Mouse (Mus musculus) intestine, embryonic 15.5 days (tissue): ENCODE measurements around the gene Rbm46. TPM values are rescaled to one million over a fixed set of nuclear protein-coding genes. Genes with fewer than 3 reads are reported as not detected.

Source experiments
- ATAC-seq: fragments of 200-750 bp; cut with Nextera tagmentation; 2 replicates; pipeline ENCODE4 v1.8.0; 2017; ENCODE audit warnings: moderate TSS enrichment, moderate library complexity
- H3K27ac ChIP-seq: fragments of 300-500 bp; sonication (generic); 2 replicates; pipeline ENCODE4 v1.5.1; 2015; ENCODE audit warnings: mild to moderate bottlenecking, inconsistent platforms
- H3K27me3 ChIP-seq: fragments of 300-500 bp; sonication (generic); replicated peaks from 2 replicates; pipeline ENCODE4 v1.6.1; 2015; ENCODE audit warnings: inconsistent platforms
- H3K36me3 ChIP-seq: fragments of 300-500 bp; sonication (generic); 2 replicates; pipeline ENCODE4 v1.6.1; 2015; ENCODE audit warnings: inconsistent platforms
- H3K4me1 ChIP-seq: fragments of 300-500 bp; sonication (generic); replicated peaks from 2 replicates; pipeline ENCODE4 v1.6.1; 2015; ENCODE audit warnings: inconsistent platforms
- H3K4me2 ChIP-seq: fragments of 300-500 bp; sonication (generic); replicated peaks from 2 replicates; pipeline ENCODE4 v1.6.1; 2015; ENCODE audit warnings: mild to moderate bottlenecking, inconsistent platforms
- H3K4me3 ChIP-seq: fragments of 300-500 bp; sonication (generic); replicated peaks from 2 replicates; pipeline ENCODE4 v1.5.1; 2015; ENCODE audit warnings: inconsistent platforms
- H3K9ac ChIP-seq: fragments of 300-500 bp; sonication (generic); 2 replicates; pipeline ENCODE4 v1.6.1; 2015; ENCODE audit warnings: inconsistent platforms
- H3K9me3 ChIP-seq: fragments of 300-500 bp; sonication (generic); 2 replicates; pipeline ENCODE4 v1.6.1; 2016; ENCODE audit warnings: inconsistent platforms
- WGBS: fragments of 180-500 bp; shearing (Covaris S2); methylation state at CpG from one replicate; pipeline ENCODE4 v1.1.7; 2015; 5-methylcytosine and 5-hydroxymethylcytosine counted together
- polyA plus RNA-seq: library from polyadenylated mRNA; unstranded; fragments of >200 nt; fragmentation: Nextera tagmentation; extraction: Ambion mirVana; gene quantifications from 2 replicates; pipeline ENCODE4 v1.2.1, GENCODE M21; 2015

Rbm46 gene
- polyA plus RNA-seq, result 5.2 and 5.9 TPM in 2 replicates

DNA sequence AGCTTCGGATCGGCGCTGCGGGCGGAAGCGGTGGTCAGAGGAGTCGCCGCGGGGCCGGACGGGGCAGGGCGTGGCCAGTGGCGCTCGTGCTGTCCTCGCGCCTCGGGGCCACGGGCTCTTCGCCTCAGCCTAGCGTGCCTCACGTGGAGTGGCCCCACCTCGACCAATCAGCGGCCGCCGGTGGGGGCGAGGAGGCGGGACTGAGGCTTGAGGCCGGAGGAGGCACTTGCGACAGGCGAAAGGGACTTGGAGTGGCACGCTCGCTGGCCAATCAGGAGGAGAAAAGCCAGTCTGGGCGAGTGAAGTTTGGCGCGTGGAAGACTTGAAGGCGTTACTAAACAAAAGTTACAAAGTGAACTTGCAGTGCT lies at the start of gene Rbm46:
TSS of gene Rbm46 (minus strand) at position 112 of the 368 bp plus-strand sequence.
- no peaks in the 10 kb centered on the region for H3K36me3 ChIP-seq
- peak; percentile 97 for ATAC-seq
- H3K9ac ChIP-seq, result no peak within 1 kb of the TSS
- H3K4me2 ChIP-seq, result peak within 1 kb of the TSS; percentile 78
- no peaks in the 10 kb centered on the region for H3K9me3 ChIP-seq
- H3K27ac ChIP-seq, result no peak within 1 kb of the TSS
- H3K4me1 ChIP-seq, result 0 out of 2 replicates have a peak, but pooled peaks cover 6% of the 10 kb centered on the region
- WGBS, result 17% methylated on average over 36 of the region's 36 CpGs
- peaks cover 9% of the 10 kb centered on the region; the same call in 1 of the 2 replicates for H3K27me3 ChIP-seq
- peak within 1 kb of the TSS; percentile 43 for H3K4me3 ChIP-seq

- WGBS, result 46% methylated on average over 1 of the region's 1 CpGs
- no peaks in the 10 kb centered on the region for H3K4me1 ChIP-seq
- no peak for ATAC-seq
Observed at GRCm38 (mm10) chr3:82915632-82916031, 39.3 kb upstream of the Rbm46 start.

GRCm38 (mm10) chr3:82908671-82909070 lies 32.4 kb upstream of the Rbm46 start:
- Histone ChIP-seq H3K27ac (no peak overlapping the region), H3K9me3 (no peaks in the 10 kb centered on the region), H3K36me3 (no peaks in the 10 kb centered on the region), H3K4me3 (no peak overlapping the region), H3K4me2 (no peak overlapping the region), H3K9ac (no peak overlapping the region), H3K27me3 (peaks cover 8% of the 10 kb centered on the region), H3K4me1 (peaks cover 6% of the 10 kb centered on the region)
- no peak for ATAC-seq
- WGBS, result 89% methylated on average over 2 of the region's 2 CpGs

More at GRCm38 (mm10) chr3:82915632-82916031, 39.3 kb upstream of the Rbm46 start:
- Histone ChIP-seq H3K4me3 (no peak overlapping the region), H3K9ac (no peak overlapping the region), H3K36me3 (no peaks in the 10 kb centered on the region), H3K4me2 (no peak overlapping the region), H3K9me3 (no peaks in the 10 kb centered on the region), H3K27ac (no peak overlapping the region), H3K27me3 (no peaks in the 10 kb centered on the region)

- peaks cover 12% of the 10 kb centered on the region for H3K4me1 ChIP-seq
- no peak overlapping the region for H3K27ac ChIP-seq
- peak; percentile 42 for ATAC-seq
- H3K9ac ChIP-seq, result peak overlapping the region; percentile 14; the same call in 1 of the 2 replicates
- 2% methylated on average over 31 of the region's 31 CpGs for WGBS
- peak overlapping the region; percentile 94 for H3K4me2 ChIP-seq
- H3K27me3 ChIP-seq, result peaks cover 9% of the 10 kb centered on the region
- no peaks in the 10 kb centered on the region for H3K9me3 ChIP-seq
- H3K4me3 ChIP-seq, result peak overlapping the region; percentile 47
- H3K36me3 ChIP-seq, result no peaks in the 10 kb centered on the region
Observed at GRCm38 (mm10) chr3:82904211-82904908, 28.1 kb upstream of the Rbm46 start.

- ATAC-seq, result peak; percentile 92
- Histone ChIP-seq H3K27me3 (peaks cover 9% of the 10 kb centered on the region), H3K9ac (peak within 1 kb of the TSS; percentile 33), H3K27ac (no peak within 1 kb of the TSS), H3K4me3 (peak within 1 kb of the TSS; percentile 47), H3K9me3 (no peaks in the 10 kb centered on the region), H3K4me2 (peak within 1 kb of the TSS; percentile 94), H3K36me3 (no peaks in the 10 kb centered on the region), H3K4me1 (peaks cover 12% of the 10 kb centered on the region)
- WGBS, result 1% methylated on average over 35 of the region's 35 CpGs
Observed at GRCm38 (mm10) chr3:82903613-82904205, 27.4 kb upstream of the Rbm46 start, which contains the start of gene Lrat. TSS of gene Lrat (minus strand) at chr3:82903973.

- H3K4me2 ChIP-seq, result peak overlapping the region; percentile 94
- no peaks in the 10 kb centered on the region for H3K9me3 ChIP-seq
- no peak overlapping the region for H3K27ac ChIP-seq
- H3K4me1 ChIP-seq, result peaks cover 12% of the 10 kb centered on the region
- peak; percentile 80 for ATAC-seq
- H3K9ac ChIP-seq, result no peak overlapping the region
- peaks cover 9% of the 10 kb centered on the region for H3K27me3 ChIP-seq
- WGBS, result 18% methylated on average over 20 of the region's 20 CpGs
- H3K36me3 ChIP-seq, result no peaks in the 10 kb centered on the region
- peak overlapping the region; percentile 47 for H3K4me3 ChIP-seq
Observed at GRCm38 (mm10) chr3:82902757-82903612, 26.7 kb upstream of the Rbm46 start.

DNA sequence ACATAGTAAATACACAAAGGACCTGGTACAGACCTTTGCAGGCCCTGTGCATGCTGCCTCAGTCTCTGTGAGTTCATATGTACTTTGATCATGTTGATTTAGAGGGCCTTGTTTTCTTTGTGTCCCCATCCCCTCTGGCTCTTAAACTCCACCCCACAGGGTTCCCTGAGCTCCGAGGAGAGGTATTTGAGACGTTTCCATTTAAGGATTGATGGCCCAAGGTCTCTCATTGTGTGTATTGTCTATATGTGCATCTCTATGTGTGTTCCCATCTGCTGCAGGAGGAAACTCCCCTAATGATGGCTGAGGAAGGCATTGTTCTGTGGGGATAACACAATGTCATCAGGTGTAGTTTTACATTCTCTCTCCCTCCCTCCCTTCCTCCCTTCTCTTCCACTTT lies 12.6 kb upstream of the Rbm46 start:
- H3K4me3 ChIP-seq, result no peak overlapping the region

DNA sequence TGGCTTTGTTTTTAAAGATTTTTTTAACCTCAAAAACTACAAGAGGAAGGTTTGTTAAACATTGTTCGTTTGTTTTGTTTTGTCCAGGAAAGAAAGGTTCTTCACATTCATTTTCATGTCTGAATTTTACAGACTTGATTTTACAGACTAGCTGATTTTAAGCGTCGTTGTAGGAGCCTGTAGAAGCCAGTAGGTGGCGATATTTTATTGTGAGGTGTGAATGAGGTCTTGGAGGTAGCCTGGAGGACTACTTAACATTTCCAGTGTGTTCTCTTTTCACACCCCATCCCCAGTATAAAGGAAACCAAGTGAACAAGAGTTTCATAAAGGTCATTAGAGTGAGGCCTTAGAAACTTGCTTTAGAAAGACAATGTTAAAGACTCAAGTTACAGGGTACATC lies 975 bp upstream of the Rbm46 start:
- no peak overlapping the region for H3K9ac ChIP-seq

More for the DNA sequence above, 12.6 kb upstream of the Rbm46 start:
- Histone ChIP-seq H3K9me3 (no peaks in the 10 kb centered on the region), H3K4me2 (no peak overlapping the region), H3K27ac (no peak overlapping the region), H3K9ac (no peak overlapping the region), H3K4me1 (no peaks in the 10 kb centered on the region), H3K27me3 (no peaks in the 10 kb centered on the region), H3K36me3 (no peaks in the 10 kb centered on the region)
- 21% methylated on average over 2 of the region's 2 CpGs for WGBS
- ATAC-seq, result no peak

GRCm38 (mm10) chr3:82875671-82876371 lies 462 bp downstream of the Rbm46 start:
- no peaks in the 10 kb centered on the region for H3K9me3 ChIP-seq
- no peak overlapping the region for H3K9ac ChIP-seq
- H3K27ac ChIP-seq, result no peak overlapping the region
- no peaks in the 10 kb centered on the region for H3K36me3 ChIP-seq
- peak overlapping the region; percentile 43 for H3K4me3 ChIP-seq
- peak; percentile 55 for ATAC-seq
- H3K27me3 ChIP-seq, result peaks cover 9% of the 10 kb centered on the region; the same call in 1 of the 2 replicates
- 23% methylated on average over 69 of the region's 69 CpGs for WGBS
- H3K4me1 ChIP-seq, result 0 out of 2 replicates have a peak, but pooled peaks cover 6% of the 10 kb centered on the region
- peak overlapping the region; percentile 78 for H3K4me2 ChIP-seq

More for the DNA sequence above, 975 bp upstream of the Rbm46 start:
- Histone ChIP-seq H3K4me1 (0 out of 2 replicates have a peak, but pooled peaks cover 6% of the 10 kb centered on the region), H3K9me3 (no peaks in the 10 kb centered on the region), H3K4me3 (no peak overlapping the region), H3K36me3 (no peaks in the 10 kb centered on the region), H3K27me3 (peaks cover 9% of the 10 kb centered on the region; the same call in 1 of the 2 replicates), H3K4me2 (no peak overlapping the region), H3K27ac (no peak overlapping the region)
- WGBS, result 4% methylated on average over 4 of the region's 4 CpGs
- no peak for ATAC-seq

GRCm38 (mm10) chr3:82857414-82858077 lies 18.7 kb downstream of the Rbm46 start:
- H3K9ac ChIP-seq, result no peak overlapping the region
- no peak overlapping the region for H3K4me3 ChIP-seq
- ATAC-seq, result no peak
- no peak overlapping the region for H3K4me2 ChIP-seq
- WGBS, result 27% methylated on average over 4 of the region's 4 CpGs
- no peaks in the 10 kb centered on the region for H3K4me1 ChIP-seq
- H3K36me3 ChIP-seq, result no peaks in the 10 kb centered on the region
- no peaks in the 10 kb centered on the region for H3K9me3 ChIP-seq
- no peaks in the 10 kb centered on the region for H3K27me3 ChIP-seq
- no peak overlapping the region for H3K27ac ChIP-seq

DNA sequence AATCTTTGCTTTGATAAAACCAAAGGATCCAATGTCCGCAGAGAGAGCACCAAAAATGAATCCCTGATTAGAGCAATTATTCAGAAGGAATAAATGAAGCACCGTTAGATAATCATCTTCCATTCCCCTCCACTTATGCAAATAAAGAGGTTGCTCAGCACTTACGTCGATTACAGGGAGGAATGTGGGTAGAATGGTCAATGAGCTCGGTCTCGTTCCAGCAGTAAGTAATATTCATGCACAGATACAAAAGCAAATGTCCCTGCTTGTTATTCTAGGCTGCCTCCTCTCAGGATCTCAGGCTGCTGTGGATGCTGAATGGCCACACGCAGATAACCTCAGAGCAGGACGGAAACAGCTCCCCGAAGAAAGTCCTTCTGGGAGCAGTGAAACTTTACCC lies 51.1 kb downstream of the Rbm46 start:
- no peak for ATAC-seq
- Histone ChIP-seq H3K4me1 (no peaks in the 10 kb centered on the region), H3K9ac (no peak overlapping the region), H3K9me3 (no peaks in the 10 kb centered on the region), H3K27ac (no peak overlapping the region), H3K36me3 (no peaks in the 10 kb centered on the region), H3K4me3 (no peak overlapping the region), H3K4me2 (no peak overlapping the region), H3K27me3 (no peaks in the 10 kb centered on the region)
- 86% methylated on average over 9 of the region's 9 CpGs for WGBS
